Mouse (Mus musculus) ES-Bruce4 (cell line): ENCODE data around the gene Arhgef6.

Experiments used
- CTCF ChIP-seq: IDR thresholded peaks from one replicate; pipeline ENCODE4 v1.8.1; 2011; ENCODE audit warnings: low read depth, low read length
- EP300 ChIP-seq: IDR thresholded peaks from 2 replicates; pipeline ENCODE4 v1.6.1; 2011; ENCODE audit warnings: low read depth, low read length; ENCODE audit not compliant: insufficient read depth

GRCm38 (mm10) chrX:57210591-57210990 is 127.9 kb downstream of the Arhgef6 start:
- no peak for TF ChIP-seq CTCF
- no peak for TF ChIP-seq EP300
